Mouse (Mus musculus) layer of hippocampus, postnatal 36 days (tissue): ENCODE data around the gene H2afv. TPM values are rescaled to one million over a fixed set of nuclear protein-coding genes. Genes with fewer than 3 reads are reported as not detected.

Experiments
- DNase-seq, 2 experiments: peaks; one replicate each; pipeline ENCODE4 v3.0.0; 2022
- total RNA-seq, 2 experiments: library from RNA; stranded (reverse); gene quantifications; 2 replicates each; pipeline ENCODE4 v1.2.3; 2021

H2afv gene
- 10 to 100 TPM; 41.8 to 42.6 TPM for total RNA-seq

DNA sequence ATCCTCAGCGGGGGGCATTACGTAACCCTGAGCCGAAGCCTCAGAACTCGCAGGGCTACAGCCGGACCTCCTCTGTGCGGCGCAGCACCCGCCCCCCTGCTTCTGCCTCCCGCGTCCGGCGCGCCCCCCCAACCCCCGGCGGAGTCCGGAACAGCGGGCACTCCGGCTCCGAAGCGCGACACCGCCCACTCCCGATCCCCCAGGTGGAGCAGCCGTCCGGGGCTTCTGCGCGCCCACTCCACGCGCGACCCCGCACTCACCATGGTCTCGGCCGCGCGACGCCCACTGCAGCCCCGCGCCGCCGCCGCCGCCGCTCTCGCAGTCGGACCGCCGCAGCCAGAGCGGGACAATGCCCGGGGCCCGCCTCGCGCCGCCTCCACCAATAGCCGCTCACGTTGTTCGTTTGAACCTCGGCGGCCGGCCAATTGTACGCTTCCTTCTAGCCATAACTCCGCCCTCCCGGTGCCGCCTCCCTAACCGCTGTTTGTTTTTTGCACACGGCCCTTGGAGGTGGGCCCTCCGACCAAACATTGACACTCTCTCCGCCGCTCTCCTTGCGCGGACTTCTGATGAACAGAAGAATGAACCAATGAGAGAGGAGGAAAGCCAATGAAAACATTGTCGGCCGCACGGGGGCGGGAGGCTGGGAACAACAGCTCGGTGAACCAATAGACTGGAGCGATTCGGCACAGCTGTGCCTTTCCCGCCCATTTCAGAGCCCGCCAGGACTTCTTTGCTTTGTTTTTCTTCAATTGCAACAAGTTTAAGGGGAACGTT lies at the start of gene H2afv:
H2afv (minus strand) TSS at position 367 of the 777 bp plus-strand sequence.
- peak; percentile 99 for DNase-seq

DNA sequence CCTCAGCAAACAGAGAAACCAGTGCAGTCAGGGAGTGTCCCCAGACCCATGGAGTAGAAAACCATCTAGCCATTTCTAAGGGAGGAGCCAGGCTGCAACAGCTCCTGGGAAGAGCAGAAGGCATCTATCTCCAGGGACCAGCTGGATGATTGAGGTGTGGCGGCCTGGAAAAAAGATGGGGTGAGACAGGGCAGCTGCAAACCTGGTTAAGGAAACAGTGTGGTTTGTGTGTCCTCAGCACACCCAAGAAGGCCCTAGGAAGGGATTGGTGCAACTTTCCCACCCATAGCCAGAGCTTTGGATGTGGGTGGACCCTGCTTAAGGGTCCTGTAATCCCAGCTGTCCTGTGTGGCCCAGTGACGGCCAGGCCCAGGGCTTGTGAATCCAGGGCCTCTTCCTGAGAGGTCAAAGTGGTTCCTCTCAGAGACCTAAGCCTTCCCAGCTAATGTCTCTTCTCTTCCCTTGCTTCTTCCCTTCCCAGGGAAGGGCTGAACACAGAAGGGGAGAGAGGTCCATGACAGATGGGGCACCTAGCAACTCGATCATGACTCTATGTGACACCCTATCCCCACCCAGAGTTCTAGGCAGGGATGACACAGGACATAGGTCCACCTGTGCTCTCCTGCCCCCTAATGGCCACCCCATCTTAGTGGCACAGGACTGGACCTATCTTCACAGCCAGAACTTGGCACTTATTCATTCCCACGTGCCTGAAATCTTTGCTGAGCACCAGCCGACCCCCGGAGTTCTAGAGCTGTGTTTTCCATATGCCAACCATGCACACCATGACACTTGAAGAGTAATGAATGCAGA lies 45.7 kb upstream of the H2afv start:
- DNase-seq, result no peak

DNA sequence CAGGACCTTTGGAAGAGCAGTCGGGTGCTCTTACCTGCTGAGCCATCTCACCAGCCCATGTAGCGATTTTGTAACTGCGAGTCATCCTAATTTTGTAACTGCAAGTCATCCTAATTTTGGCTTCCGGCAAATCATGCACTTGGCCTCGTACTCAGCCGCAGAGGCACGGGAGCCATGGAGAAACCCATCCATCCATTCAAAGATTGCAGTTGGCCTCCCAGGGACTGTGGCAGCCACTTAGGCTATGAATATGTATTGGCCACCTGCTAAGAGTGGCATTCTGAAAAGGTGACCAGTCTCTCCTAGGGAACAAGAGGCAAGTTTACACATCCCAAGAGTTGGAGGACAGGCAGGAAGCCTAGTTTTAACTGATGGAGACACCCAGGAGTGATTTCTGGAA lies 45.0 kb upstream of the H2afv start:
- DNase-seq, result no peak

DNA sequence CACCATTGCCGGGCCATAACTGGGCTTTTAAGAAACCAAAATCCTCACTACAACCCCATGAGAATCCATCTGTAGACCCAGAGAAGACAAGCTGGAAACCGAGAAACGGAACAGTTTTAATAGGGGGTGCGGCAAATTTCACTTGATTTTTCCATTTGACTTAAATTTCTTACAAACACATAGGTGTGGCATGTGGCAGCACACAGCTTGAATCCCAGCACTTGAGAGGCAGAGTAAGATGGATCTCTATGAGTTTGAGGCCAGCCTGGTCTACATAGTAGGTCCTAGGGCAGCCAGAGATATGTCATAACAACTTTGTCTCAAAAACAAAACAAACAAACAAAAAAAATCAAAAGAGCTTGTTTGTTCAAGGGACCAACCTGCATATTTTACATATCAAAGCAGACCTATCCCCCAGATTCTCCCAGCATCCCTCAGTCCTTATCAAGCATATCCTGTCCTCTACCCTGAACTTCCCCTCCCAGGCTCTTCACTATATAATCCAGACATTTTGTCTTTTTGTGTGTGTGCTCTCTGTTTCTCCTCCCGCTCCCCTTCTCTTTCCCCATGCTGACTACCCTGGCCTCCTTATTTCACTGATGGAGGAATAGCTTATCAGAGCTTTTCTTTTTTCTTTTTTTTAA lies 43.9 kb upstream of the H2afv start:
- DNase-seq, result no peak

DNA sequence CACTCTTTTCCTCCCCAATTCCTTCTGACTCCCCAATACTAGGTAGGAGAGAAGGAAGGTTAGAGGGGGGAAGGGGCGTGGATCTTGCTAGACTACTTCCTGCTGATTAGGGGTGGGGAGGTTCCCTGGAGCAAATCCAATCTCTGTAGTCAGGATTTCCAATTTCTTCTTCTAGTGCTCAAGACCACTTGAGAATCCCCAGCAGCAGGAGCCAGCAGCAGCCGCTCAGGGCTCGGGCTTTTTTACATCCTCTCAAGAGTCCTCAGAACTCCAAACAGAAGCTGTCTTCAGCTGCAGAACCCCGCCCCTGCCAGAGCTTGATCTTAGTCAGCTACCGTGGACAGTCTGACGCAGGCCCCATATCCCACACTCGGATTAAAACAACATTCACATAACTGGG lies 43.3 kb upstream of the H2afv start:
- DNase-seq, result no peak

DNA sequence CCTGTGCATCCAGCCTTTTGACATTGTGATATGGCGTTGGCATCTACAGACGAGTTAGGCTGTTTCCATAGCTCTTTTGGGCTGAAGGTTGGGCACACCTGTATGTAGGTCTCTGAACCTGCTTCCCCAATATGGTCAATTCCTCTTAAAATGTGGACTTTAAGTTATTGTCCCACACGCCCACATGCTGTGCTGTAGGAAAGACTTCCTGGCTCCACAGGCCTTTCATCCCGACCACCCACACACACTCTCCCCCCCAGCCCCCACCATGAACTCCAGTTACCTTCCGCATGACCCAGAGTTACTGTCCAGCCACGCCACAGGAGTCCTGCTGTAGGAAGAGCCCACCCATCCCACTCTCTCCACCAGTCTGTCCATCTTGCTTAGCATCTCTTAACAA lies 42.7 kb upstream of the H2afv start:
- no peak for DNase-seq

DNA sequence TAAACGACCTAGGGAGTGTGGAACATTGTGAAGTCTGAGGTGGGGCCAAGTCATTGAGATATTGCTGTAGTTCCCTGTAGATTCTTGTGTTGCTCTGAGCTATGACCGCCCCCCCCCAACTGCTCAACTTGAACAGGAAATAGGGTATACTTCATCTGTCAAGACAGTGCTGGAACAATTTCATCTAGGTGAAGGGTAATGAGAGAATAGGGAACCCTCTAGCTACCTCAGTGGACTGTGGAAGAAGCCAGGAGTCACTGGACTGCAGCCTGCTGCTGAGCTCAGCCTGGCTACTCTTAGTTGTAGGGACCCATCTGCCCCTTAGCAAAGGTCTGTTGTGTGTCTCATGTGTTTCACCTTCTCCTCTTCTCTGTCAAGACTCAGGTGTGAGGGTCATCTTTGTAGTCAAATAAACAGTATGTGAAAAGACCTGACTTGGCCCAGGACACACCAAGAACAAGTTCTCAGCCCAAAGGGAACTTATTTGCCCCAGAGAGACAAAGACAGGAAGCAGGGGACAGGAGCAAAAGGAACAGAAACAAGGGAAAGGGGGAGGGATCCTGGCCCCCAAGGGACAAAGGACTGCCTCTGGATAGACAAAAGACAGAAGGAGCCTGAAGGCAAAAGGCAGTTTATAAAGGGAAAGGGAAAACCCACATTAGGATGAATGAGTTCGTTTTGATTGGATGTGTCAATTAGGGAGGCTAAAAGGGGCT lies 40.2 kb upstream of the H2afv start:
- no peak for DNase-seq

DNA sequence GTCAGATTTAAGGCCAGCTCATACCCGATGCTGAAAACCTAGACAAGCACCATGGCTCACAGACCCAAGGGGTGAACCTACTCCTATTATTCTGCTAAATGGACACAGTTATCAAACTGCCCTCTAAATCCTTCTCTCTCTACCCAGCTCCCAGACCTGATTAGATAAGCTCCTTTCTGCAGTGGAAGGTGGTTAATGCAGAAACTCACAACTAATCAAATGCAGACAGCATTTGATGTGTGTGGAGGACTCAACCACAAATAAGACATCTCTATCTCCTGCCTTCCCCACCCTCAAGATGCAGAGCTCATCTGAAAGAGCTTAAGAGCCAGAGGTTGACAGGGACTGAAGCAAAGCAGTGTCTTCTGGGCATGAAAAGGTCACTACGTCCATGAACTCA lies 38.9 kb upstream of the H2afv start:
- DNase-seq, result no peak

DNA sequence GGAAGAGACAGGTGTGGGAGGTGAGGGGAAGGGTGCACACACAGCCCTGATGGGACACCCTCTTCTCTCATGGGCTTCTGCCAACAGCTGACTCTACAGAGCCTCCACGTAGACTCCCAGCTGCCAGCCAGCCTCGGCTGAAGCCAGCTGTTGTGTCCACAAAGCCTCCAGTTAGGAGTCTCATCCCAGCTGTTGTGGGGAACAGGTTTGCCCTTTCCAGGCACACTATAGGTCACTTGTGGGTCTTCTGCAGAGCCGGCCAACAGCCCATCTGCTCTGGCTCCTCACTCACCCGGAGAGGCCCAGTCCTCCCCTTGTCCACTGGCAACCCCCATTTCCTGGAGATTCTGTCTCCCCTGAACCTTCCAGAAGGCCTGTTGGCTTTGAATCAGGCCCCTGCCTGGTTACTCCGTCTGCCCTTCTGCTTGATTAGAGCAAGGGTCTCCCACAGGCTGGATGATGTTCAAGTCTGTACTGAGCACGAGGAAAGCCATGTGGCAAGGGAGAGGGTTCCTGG lies 37.5 kb upstream of the H2afv start:
- DNase-seq, result no peak

DNA sequence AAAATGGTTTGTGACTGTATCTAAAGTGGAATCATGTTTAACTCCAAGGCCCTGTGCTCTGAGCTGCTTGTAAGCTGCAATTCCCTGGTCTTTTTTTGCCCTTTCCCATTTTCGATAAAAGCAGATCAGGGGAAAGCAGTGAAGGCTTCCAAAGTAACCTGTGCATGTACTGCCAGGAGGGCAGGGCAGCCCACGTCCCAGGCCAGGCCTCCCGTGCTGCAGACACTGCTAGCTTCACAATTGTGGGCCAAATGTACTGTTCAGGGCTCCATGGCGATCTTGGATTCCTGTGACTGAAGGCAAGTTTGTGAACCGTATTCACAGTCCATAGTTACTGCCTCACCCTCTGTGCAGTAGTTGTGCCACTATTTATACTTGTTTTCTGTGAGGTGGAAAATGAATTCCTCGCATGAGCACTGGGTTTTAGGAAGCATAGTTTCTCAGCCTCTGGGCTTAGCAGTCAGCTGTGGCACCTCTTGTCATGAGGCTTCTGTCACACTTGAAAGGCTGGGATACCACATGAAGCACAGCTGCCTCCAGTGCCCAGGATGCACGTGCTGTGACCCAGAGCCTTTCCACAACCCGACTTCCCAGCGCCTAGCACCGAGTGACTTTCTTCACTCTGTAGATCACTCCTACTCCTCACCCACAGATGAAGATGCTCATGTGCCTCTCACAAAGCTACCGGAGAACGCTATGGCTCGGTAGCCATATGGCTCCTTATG lies 36.6 kb upstream of the H2afv start:
- DNase-seq, result no peak

DNA sequence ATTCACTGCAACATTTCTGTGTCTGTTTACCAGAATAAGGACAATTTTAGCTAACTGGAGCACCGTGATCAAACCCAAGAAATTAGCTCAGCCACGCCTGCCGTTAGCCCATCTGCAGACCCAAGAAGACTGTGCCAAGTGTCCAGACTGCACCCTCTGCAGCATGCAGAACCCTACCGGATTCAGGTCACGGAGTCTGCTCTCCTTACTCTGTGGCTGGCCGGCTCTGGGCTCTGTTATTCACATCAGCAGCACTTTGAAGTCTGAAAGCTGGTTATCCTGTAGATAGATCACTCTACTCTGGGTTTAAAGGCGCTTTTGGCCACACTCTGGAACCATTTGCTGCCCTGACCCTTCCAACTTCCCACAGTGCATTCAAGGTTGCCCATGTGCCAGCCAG lies 35.9 kb upstream of the H2afv start:
- no peak for DNase-seq

DNA sequence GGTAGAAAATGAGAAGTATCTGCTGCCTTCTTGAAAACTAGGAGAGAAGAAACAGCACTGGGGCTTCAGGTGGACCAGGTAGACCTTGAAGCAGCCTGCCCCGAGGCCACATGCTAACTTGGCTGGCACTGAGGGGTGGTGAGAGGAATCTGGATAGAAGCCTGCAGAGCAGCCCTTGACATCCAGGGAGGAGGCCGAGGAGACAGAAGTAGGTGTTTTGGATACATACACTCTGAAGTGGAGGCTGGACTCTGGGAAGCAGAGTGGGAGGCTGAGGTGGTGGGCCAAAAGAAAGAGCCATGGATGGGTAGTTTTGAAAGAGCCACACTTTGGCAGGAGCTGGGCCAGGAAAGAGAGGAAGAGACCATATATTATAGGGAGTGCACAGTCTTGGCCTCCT lies 35.0 kb upstream of the H2afv start:
- no peak for DNase-seq

DNA sequence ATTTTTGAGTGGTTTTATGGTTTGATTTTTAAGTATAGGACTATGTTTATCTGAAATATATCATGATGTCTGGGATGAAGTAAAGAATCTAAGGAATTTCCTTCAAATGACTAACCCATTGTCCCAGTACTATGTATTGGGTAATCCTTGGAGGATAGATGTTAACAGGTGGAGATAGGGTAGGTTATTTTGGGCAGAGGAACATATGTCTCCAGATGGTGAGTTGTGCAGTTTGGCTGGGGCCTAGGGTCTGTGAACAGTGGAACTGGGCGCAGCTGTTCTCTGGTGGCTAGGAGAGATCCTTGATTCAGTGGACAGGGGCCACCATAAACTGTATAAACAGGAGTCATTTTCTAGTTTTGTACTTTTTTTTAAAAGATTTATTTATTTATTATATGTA lies 33.1 kb upstream of the H2afv start:
- DNase-seq, result no peak

DNA sequence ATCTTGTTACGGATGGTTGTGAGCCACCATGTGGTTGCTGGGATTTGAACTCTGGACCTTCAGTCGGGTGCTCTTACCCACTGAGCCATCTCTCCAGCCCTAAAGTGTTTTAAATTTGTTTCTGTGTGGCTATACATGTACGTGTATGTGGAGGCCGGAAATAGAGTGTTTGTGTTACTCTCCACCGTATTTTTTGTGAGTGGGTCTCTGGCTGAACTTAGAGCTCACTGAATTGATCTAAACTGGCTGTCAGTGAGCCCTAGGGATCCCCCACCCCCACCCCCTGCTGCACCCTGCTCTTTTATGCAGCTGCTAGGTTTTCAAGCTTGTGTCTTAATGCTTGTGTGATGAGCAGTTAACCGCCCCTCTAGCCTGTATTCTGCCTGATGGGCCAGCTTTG lies 32.6 kb upstream of the H2afv start:
- DNase-seq, result no peak

DNA sequence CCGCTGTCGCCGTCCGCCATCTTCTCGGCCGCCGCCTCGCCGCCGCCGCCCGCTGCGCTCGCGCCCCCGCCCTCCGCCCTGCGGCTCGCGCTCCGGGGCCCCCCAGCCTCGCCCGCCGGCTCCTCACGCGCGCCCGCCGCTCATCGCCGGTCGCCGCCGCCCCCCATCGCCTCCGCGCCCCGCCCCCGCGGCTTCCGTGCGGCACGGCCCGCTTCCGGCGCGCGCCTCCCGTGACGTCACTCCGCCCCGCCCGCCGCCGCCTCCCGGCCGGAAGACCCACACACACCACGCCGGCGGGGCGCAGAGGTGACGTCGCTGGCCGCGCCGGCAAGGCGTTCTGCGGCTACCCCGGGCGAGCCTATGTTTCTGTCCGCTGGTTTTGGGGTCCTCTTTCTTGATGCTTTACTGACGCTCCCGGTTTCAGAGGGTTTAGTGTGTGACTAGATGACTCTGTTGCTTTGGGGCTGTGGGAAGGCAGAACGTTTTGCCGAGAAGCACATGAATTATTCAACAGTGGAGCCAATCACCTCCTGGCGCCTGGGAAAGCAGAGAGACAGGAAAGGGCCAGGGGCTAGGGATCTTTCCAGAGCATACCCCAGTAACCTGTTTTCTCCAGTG lies 31.7 kb upstream of the H2afv start, which contains the start of gene Purb:
Purb (minus strand) TSS at position 51 of the 618 bp plus-strand sequence.
- DNase-seq, result peak; percentile 90 to 91

DNA sequence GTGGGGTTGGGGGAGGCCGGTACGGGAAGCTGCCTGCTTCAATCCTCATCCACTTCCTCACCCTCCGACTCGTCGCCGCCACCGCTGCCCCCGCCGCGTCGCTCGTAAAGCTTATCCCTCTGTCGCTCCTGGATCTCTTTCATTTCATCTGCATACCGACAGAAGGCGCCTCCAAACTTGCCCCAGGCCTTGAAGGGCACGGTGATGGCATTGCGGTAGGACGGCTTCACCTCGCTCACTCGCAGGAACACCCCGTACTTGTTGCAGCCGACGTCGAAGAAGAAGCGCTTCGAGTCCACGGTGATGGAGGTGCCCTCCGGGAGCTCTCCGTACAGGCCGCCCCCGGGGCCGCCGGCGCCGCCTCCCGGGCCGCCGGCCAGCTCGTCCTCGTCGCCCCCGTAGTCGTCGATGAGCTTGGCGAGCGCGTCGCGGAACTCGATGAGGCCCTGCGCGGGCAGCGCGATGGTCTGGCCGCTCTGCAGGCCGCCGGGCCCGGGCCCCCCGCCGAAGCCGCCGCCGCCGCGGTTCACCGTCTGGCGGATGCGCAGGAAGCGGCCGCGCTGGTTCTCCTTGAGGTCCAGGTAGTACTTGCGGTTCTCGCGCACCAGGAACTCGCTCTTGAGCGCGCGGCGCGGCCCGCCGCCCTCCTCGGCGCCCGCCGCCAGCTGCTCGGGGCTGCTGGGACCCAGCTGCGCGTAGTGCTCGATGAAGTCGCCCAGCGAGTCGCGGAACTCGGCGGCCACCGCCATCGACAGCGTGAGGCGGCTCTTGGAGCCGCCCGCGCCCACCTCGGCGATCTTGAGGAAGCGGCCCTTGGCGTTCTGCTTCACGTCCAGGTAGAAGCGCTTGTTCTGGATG lies 30.9 kb upstream of the H2afv start:
- peak; percentile 44 to 58 for DNase-seq

DNA sequence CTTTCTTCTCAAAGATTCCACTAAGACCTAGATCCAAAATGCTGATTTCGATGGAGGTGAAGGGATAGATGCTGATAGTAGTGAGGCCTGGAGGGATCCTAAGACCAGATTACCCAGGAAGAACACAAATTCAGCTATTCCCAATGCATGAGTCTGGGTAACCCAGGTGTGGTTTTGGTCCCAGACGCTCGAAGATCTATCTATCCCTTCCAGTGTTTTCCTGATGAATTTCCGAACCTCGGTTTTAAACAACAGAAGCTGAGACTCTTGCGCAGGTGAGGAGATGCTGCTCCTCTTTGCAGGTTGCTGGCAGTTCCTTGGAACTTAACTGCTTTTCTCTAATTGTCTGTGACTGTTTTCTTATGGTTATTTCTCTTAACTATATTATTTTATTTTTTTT lies 30.1 kb upstream of the H2afv start:
- no peak for DNase-seq

DNA sequence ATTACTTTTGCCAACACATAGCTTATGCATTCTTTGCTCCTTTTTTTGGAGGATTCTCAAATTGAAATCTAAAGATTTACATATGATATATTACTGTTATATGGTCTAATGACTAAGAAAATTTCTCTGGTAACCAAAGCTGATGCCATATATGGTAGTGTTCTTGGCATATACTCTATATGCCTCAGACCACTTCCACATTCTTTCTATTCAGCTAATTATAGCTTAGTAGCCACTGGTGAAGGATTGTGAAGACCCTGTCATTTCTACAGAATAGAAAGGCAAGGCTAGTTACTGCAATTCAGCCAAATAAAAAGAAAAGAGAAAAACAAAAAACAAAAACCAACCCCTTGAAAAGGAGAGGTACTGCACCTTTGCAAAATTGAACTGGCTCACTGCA lies 27.8 kb upstream of the H2afv start:
- no peak for DNase-seq

DNA sequence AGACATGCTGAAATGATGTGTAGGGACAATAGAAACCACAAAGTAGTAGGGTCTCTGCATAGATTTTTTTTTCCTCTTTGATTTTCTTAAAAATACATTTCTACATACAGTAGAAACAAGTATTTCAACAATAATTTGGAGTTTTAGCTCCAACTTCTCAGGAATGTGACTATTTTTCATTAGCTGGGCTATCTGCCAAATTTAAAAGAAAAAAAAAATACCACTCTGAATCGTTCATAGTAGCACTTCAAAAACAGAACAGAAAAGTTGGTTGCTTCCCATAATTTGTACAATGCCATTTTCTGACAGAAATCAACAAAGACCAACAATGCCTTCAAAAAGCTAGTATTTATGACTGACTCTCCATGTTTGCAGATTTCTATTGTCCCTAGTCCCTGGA lies 27.2 kb upstream of the H2afv start:
- DNase-seq, result no peak

DNA sequence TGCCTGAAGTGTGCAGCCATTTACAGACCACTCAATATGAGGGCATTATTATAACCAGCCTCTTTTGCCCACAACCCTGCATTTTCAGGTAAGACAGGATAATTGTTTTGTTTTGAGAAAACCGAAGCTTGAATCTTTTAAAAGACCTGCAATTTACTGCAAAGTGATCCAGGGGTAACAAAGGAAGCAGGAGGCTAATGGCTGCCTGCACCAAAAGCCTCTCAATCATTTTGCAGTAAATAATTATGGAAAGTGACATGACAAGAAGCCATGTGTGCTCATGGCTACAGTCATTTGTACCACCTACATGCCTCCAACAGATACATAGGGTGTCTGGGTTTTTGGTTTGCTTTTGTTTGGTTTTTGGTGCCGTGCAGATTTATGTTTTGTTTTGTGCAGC lies 26.8 kb upstream of the H2afv start:
- DNase-seq, result no peak
